ENCODE assay signal across 10 mouse cellular contexts in genomic region chr2:37948424-37948823, GRCm38 (mm10).
DNase-seq lines count a peak whose midpoint lies in the region; ATAC-seq and TF ChIP-seq lines count a peak whose summit lies in the region.
"Had no signal": no experiment of that assay in that cellular context is flagged by ENCODE, and none has a peak within 500 bp of the region (broad histone marks: within the 10 kb centered on the region; RNA-seq: fewer than 3 reads in every experiment).

No protein-coding gene starts in this region.

- H3K4me2 ChIP-seq in kidney, embryonic 14.5 days (replicated peaks; ENCODE audit: low read depth, low read length): no peak overlapping the region

- no peak overlapping the region for H3K4me3 ChIP-seq in kidney, embryonic 14.5 days (ENCODE audit: low read length)
- H3K4me3 ChIP-seq in E14TG2a.4 (replicated peaks; ENCODE audit: low read length): no peak overlapping the region
- H3K4me3 ChIP-seq in heart, embryonic 10.5 days: no peak overlapping the region
- H3K4me3 ChIP-seq: midbrain, embryonic 10.5 days had no signal

- no peaks in the 10 kb centered on the region for H3K27me3 ChIP-seq in kidney, embryonic 14.5 days (ENCODE audit: control insufficient read depth, insufficient read depth, low read length)
- H3K27me3 ChIP-seq in E14TG2a.4 (ENCODE audit: insufficient read depth, low read length): no peaks in the 10 kb centered on the region
- no peaks in the 10 kb centered on the region for H3K27me3 ChIP-seq in heart, embryonic 10.5 days (ENCODE audit: insufficient read depth, poor library complexity, severe bottlenecking)

- DNase-seq in kidney, postnatal 36 days: peak; percentile 17 to 66
- peak; percentile 62 for DNase-seq in R1 (ENCODE audit: low read depth, low spot score)
- peak; percentile 42 for DNase-seq in lung, postnatal 36 days
- no peak for DNase-seq in adipocyte (ENCODE audit: low spot score)
- DNase-seq in heart, embryonic 10.5 days (ENCODE audit: low spot score): no peak
- no peak for DNase-seq in Muller cell, postnatal 12 days (ENCODE audit: inconsistent ontology term)
- DNase-seq: adrenal gland, adult 8-10 months had no signal

- no peaks in the 10 kb centered on the region for H3K9me3 ChIP-seq in kidney, embryonic 14.5 days (ENCODE audit: control insufficient read depth, low read length)
- H3K9me3 ChIP-seq in E14TG2a.4 (ENCODE audit: low read length): no peaks in the 10 kb centered on the region
- H3K9me3 ChIP-seq in heart, embryonic 10.5 days: no peaks in the 10 kb centered on the region
- H3K9me3 ChIP-seq: midbrain, embryonic 10.5 days had no signal

- 33% methylated on average over 2 of the region's 2 CpGs for WGBS in kidney, embryonic 14.5 days
- 26% methylated on average over 2 of the region's 2 CpGs for WGBS in heart, embryonic 10.5 days

- no peaks in the 10 kb centered on the region for H3K4me1 ChIP-seq in kidney, embryonic 14.5 days (ENCODE audit: control insufficient read depth, insufficient read depth, low read length)
- no peaks in the 10 kb centered on the region for H3K4me1 ChIP-seq in E14TG2a.4 (replicated peaks; ENCODE audit: low read depth, low read length)
- H3K4me1 ChIP-seq in heart, embryonic 10.5 days: no peaks in the 10 kb centered on the region

- no peaks in the 10 kb centered on the region for H3K36me3 ChIP-seq in kidney, embryonic 14.5 days (ENCODE audit: control insufficient read depth, insufficient read depth, low read length)
- no peaks in the 10 kb centered on the region for H3K36me3 ChIP-seq in E14TG2a.4 (ENCODE audit: insufficient read depth, low read length)
- no peaks in the 10 kb centered on the region for H3K36me3 ChIP-seq in heart, embryonic 10.5 days
- H3K36me3 ChIP-seq: midbrain, embryonic 10.5 days had no signal

- no peak overlapping the region for H3K9ac ChIP-seq in kidney, embryonic 14.5 days (ENCODE audit: low read depth, low read length)

- TF ChIP-seq CTCF in E14TG2a.4 (conservative IDR thresholded peaks at IDR 0.05; ENCODE audit: low read length): peak; percentile 71

- no peak for ATAC-seq in kidney, embryonic 14.5 days (ENCODE audit: low FRiP score, low TSS enrichment)

- no peak overlapping the region for H3K27ac ChIP-seq in kidney, embryonic 14.5 days (ENCODE audit: low read depth, low read length)
- H3K27ac ChIP-seq in heart, embryonic 10.5 days: no peak overlapping the region
- H3K27ac ChIP-seq: midbrain, embryonic 10.5 days had no signal

Comparison
In these comparisons a context has a peak if more than half of its experiments do, and no peak if none do; other contexts are left out.
1. DNase-seq: peak in kidney, postnatal 36 days (2 of 2), R1 (single experiment) and lung, postnatal 36 days (single experiment); none in adipocyte (single experiment), heart, embryonic 10.5 days (single experiment) and Muller cell, postnatal 12 days (single experiment).